Mouse (Mus musculus) midbrain, embryonic 10.5 days (tissue): ENCODE data around the gene Nrxn3. TPM values are rescaled to one million over a fixed set of nuclear protein-coding genes. Genes with fewer than 3 reads are reported as not detected.

Experiments
- DNase-seq: peaks from one replicate; pipeline ENCODE4 v3.0.0-alpha.2; 2017; ENCODE audit warnings: low spot score
- H3K27ac ChIP-seq: fragments of 300-500 bp; sonication (generic); replicated peaks from 2 replicates; pipeline ENCODE4 v1.5.1; 2016; ENCODE audit warnings: mild to moderate bottlenecking
- H3K27me3 ChIP-seq: fragments of 300-500 bp; sonication (generic); 2 replicates; pipeline ENCODE4 v1.6.1; 2016; ENCODE audit warnings: low read depth, mild to moderate bottlenecking; ENCODE audit not compliant: poor library complexity, severe bottlenecking
- H3K36me3 ChIP-seq: fragments of 300-500 bp; sonication (generic); 2 replicates; pipeline ENCODE4 v1.6.1; 2016; ENCODE audit warnings: mild to moderate bottlenecking, moderate library complexity
- H3K4me1 ChIP-seq: fragments of 300-500 bp; sonication (generic); 2 replicates; pipeline ENCODE4 v1.6.1; 2016
- H3K4me3 ChIP-seq: fragments of 300-500 bp; sonication (generic); 2 replicates; pipeline ENCODE4 v1.5.1; 2016; ENCODE audit warnings: mild to moderate bottlenecking, moderate library complexity
- H3K9me3 ChIP-seq: fragments of 300-500 bp; sonication (generic); replicated peaks from 2 replicates; pipeline ENCODE4 v1.6.1; 2016; ENCODE audit warnings: mild to moderate bottlenecking
- WGBS: fragments of 180-500 bp; shearing (Covaris S2); methylation state at CpG from one replicate; pipeline ENCODE4 v1.1.7; 2016; 5-methylcytosine and 5-hydroxymethylcytosine counted together
- polyA plus RNA-seq: library from polyadenylated mRNA; unstranded; fragments of >200 nt; fragmentation: Nextera tagmentation; extraction: Ambion mirVana; gene quantifications from 2 replicates; pipeline ENCODE4 v1.2.1, GENCODE M21; 2016

Nrxn3 gene
- polyA plus RNA-seq, 1 experiment from 2014 or later = 5.2 TPM

DNA sequence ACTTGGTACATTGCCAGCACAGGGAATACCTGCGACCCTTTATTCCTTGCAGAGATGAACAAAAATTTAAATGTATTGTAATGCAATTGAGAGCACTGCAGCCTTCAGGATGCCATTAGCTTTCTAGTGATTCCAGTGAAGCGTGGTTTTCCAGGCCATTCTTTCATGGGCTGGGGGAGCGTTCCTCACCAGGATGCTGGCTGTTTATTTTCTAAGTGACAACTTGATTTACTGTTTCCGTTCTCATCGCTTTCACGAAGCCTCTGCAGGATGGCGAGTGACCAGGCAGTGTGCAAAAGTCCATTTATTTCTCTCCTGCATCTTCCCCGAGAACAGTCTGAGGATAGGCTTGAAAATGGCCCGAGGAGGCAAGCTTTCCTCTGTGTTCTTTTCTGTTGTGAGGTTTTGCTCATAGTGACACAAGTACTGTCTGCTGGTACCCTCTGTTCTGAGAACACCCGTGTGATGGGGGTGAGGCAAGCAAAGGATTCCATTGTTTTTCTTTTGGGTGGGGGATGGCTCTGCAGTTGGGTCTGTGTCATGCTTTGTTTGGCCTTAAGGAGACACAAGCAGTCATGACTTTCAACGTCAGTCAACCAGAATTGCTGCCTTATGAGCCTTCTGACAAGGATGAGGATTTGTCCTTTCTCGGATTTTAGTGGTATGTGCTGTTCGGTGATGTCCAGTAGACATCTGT is 457.4 kb downstream of the Nrxn3 start:
- peaks cover 18% of the 10 kb centered on the region for H3K4me1 ChIP-seq
- H3K4me3 ChIP-seq = no peak overlapping the region
- DNase-seq = no peak
- no peaks in the 10 kb centered on the region for H3K36me3 ChIP-seq
- 72% methylated on average over 13 of the region's 13 CpGs for WGBS
- peak overlapping the region; percentile 61; the same call in 1 of the 2 replicates for H3K27ac ChIP-seq
- H3K9me3 ChIP-seq = no peaks in the 10 kb centered on the region
- H3K27me3 ChIP-seq = no peaks in the 10 kb centered on the region

DNA sequence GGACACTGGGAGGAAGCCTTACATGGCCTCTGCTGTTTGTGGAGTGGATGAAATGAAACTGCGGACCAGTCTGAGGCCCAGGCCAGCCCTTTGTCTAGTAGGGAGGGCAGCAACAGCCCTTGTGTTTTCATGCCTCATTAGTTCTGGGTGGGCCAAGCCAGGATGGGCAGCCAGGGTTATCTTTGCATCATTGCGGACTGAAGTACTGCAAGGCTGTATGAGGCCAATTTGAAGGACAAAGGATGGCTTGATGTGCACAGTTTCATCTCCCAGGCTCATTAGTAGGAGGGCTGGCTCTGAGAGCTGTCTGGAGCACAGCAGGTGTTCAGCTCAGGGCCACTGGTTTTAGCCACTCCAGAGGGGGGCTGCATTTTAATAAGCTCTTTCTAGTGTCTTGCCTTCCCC is 458.5 kb downstream of the Nrxn3 start:
- WGBS = 14% methylated on average over 2 of the region's 2 CpGs
- H3K36me3 ChIP-seq = no peaks in the 10 kb centered on the region
- no peak overlapping the region for H3K4me3 ChIP-seq
- DNase-seq = peak; percentile 20
- peak overlapping the region; percentile 61 for H3K27ac ChIP-seq
- H3K27me3 ChIP-seq = no peaks in the 10 kb centered on the region
- H3K4me1 ChIP-seq = peaks cover 18% of the 10 kb centered on the region
- no peaks in the 10 kb centered on the region for H3K9me3 ChIP-seq

DNA sequence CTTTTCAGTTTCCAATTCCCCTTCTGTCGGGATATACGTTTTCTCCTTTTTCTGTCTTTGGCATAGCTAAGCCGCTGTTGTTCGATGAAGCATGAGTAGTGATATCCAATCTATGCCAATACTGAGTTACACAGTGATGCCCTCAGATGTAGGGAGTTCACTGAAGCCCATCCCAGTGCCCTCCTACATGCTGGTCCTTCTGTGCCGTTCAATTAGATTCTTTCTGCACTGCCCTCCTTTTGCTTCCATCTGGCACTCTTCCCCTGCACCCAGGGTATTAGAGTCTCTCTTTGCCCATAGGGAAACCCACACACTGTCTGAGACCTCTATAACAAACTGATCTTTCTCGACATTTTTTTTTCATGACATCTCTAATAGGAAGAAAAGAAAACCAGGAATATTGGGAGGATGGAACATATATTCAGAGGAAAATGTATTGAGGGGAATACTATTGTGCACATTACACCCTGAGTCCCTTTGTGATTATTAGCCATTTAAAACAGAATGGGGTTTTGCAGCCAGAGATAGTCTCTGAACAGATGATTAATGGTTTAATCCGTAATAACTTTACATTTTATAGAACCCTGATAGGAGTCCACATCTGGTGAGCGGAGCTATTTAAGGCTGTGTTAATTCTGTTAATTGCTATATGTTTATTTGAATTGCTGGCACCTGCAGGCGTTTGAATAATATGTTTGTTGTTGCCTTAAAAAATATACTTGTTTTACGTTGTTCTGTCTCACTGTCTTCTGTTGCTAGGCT is 476.3 kb downstream of the Nrxn3 start:
- H3K4me1 ChIP-seq = no peaks in the 10 kb centered on the region
- no peak overlapping the region for H3K4me3 ChIP-seq
- H3K27me3 ChIP-seq = no peaks in the 10 kb centered on the region
- H3K9me3 ChIP-seq = no peaks in the 10 kb centered on the region
- H3K36me3 ChIP-seq = no peaks in the 10 kb centered on the region
- no peak for DNase-seq
- no peak overlapping the region for H3K27ac ChIP-seq
- 89% methylated on average over 10 of the region's 10 CpGs for WGBS

DNA sequence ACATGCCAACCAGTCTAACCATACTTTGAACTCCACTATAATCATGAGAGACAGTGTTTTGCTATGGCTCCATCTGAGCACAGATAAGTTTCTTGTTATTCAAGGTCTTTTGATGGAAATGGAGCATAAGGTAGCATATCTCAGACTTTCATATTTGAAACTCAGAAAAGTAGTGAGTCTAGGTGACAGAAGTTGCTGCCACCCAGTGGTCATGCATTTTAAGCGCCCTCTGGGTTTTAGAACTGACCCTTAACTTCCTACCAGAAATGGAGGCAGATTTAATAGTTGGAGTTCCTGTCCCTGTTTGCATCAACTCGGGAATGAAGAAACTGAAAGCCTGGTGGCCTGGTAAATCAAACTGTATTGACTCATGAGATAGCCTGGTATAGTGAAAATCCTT is 488.9 kb downstream of the Nrxn3 start:
- DNase-seq = no peak
- WGBS = 53% methylated on average over 2 of the region's 2 CpGs
- Histone ChIP-seq H3K27ac (no peak overlapping the region), H3K36me3 (no peaks in the 10 kb centered on the region), H3K27me3 (no peaks in the 10 kb centered on the region), H3K4me3 (no peak overlapping the region), H3K4me1 (no peaks in the 10 kb centered on the region), H3K9me3 (no peaks in the 10 kb centered on the region)

DNA sequence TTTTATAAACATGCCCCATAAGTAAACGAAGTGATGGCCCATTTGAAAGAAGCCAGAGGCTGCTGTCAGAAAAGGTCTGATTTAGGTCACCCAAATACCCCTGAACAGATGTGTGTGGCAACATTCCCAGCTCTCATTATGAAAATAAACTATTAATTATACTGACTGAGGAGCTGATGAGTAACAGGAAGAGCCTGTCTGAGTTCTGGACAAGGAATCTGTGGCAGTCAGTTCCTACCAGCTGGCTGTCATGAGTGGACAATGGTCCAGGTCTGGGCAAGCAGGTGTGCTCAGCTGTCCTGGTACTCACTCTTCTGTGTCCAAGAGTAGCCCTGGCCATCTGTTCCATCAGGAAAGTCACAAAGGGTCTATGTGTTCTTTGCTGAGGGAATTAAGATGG is 517.1 kb downstream of the Nrxn3 start:
- Histone ChIP-seq H3K36me3 (no peaks in the 10 kb centered on the region), H3K27ac (no peak overlapping the region), H3K9me3 (no peaks in the 10 kb centered on the region), H3K27me3 (no peaks in the 10 kb centered on the region), H3K4me3 (no peak overlapping the region), H3K4me1 (no peaks in the 10 kb centered on the region)
- 62% methylated on average over 1 of the region's 1 CpGs for WGBS
- no peak for DNase-seq

DNA sequence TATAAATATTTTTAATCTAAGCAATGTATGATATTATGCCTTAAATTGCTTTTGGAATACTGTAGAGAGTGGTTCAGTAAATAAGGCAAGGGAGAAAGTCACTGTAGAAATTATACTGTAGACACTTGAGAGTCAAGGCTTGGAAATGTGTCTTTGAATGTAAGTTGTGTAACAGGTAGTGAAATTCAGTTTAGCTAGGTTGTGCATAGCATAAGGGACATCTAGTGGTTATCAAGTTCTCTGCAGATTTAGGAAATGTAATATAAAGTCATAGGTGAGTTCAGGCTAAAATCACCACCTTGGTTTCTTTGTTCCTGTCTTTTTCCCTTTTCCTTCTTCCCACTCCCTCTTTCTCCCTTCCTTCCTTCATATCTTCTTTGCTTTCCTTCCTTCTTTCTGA is 518.9 kb downstream of the Nrxn3 start:
- no peak overlapping the region for H3K27ac ChIP-seq
- no peak for DNase-seq
- H3K4me3 ChIP-seq = no peak overlapping the region
- no peaks in the 10 kb centered on the region for H3K27me3 ChIP-seq
- H3K4me1 ChIP-seq = no peaks in the 10 kb centered on the region
- H3K9me3 ChIP-seq = no peaks in the 10 kb centered on the region
- H3K36me3 ChIP-seq = no peaks in the 10 kb centered on the region

DNA sequence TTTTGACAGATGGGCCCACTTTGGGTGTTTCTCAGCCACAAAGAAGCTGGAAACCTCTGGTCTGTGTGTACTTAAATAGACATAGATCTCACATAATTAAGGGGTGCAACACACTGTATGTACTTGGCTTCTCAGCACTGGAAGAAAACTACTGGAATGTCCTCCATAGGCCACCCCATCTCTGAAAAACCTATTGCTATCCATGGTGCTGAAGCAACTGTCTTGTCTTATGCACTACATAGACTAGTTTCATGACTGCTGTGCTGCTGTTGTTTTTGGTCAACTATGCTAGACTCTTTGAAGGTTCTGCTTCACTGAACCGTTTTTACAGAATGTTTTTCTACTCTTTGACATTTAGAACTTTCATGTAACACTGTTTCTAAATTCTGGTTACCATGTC is 519.8 kb downstream of the Nrxn3 start:
- DNase-seq = no peak
- no peaks in the 10 kb centered on the region for H3K27me3 ChIP-seq

DNA sequence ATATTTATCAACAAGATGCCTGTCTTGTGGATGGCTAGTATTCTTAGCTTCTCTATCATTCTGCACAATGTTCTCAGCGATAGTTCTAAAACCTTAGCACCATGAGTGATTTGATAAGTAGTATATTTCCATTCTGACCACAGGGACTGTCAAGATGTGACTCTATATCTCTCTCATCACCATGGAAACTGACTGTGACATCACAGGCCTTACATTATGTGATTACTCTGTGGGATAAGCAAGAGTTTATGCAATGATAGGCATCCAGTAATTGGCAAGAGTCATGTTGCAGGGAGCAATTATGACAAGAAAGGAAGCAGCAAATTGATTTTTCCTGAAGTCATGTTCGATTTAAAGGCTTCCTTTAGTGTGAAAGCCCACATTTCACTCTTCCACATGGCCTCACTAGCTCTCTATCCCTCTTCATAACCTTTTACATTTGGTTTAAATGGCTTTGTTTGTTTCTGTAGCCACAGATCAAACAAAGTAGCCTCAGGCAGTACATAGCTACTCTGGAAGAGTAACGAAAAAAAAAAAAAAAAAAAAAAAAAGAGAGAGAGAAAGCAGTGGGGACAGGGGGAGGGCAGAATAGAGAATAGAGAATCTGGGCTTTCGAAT is 532.7 kb downstream of the Nrxn3 start:
- Histone ChIP-seq H3K4me1 (peaks cover 5% of the 10 kb centered on the region), H3K27ac (no peak overlapping the region), H3K4me3 (no peak overlapping the region), H3K36me3 (no peaks in the 10 kb centered on the region), H3K27me3 (no peaks in the 10 kb centered on the region), H3K9me3 (no peaks in the 10 kb centered on the region; the same call in 1 of the 2 replicates)
- 75% methylated on average over 4 of the region's 4 CpGs for WGBS
- DNase-seq = no peak

More for the DNA sequence above, 519.8 kb downstream of the Nrxn3 start:
- no peak overlapping the region for H3K27ac ChIP-seq
- no peak overlapping the region for H3K4me3 ChIP-seq
- H3K36me3 ChIP-seq = no peaks in the 10 kb centered on the region
- 45% methylated on average over 1 of the region's 1 CpGs for WGBS
- no peaks in the 10 kb centered on the region for H3K4me1 ChIP-seq
- H3K9me3 ChIP-seq = no peaks in the 10 kb centered on the region

DNA sequence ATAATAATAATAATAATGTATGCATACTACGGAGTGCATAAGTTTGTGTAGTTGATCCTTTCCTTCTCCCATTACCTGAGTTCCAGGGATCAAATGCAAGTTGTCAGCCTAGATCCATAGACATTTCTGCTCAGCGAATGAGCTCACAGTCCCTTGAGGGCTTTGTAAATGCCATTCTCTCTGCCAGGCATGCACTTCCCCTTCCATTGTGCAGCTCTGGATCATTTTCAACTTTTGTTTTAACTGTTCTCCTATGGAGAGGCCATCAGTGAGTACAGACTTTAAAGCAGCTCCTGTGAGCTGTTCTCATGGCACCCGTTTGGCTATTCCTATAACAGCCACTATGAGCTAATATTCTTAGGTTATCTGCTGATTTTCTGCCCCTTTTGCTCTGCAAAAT is 536.2 kb downstream of the Nrxn3 start:
- Histone ChIP-seq H3K36me3 (no peaks in the 10 kb centered on the region), H3K4me1 (peaks cover 5% of the 10 kb centered on the region), H3K27me3 (no peaks in the 10 kb centered on the region), H3K27ac (no peak overlapping the region), H3K4me3 (no peak overlapping the region), H3K9me3 (no peaks in the 10 kb centered on the region; the same call in 1 of the 2 replicates)
- no peak for DNase-seq
- 85% methylated on average over 3 of the region's 3 CpGs for WGBS

DNA sequence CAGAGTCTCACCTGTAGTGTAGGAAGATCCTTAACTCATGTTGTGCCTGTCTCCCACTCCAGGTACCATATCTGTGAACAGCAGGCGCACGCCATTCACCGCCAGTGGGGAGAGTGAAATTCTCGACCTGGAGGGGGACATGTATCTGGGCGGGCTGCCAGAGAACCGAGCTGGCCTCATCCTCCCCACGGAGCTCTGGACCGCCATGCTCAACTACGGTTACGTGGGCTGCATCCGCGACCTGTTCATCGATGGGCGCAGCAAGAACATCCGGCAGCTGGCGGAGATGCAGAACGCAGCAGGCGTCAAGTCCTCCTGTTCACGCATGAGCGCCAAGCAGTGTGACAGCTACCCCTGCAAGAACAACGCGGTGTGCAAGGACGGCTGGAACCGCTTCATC is 537.4 kb downstream of the Nrxn3 start:
- no peaks in the 10 kb centered on the region for H3K36me3 ChIP-seq
- H3K4me1 ChIP-seq = peaks cover 5% of the 10 kb centered on the region
- no peaks in the 10 kb centered on the region; the same call in 1 of the 2 replicates for H3K9me3 ChIP-seq
- DNase-seq = no peak
- 90% methylated on average over 24 of the region's 24 CpGs for WGBS
- no peak overlapping the region for H3K27ac ChIP-seq
- H3K4me3 ChIP-seq = no peak overlapping the region
- H3K27me3 ChIP-seq = no peaks in the 10 kb centered on the region

DNA sequence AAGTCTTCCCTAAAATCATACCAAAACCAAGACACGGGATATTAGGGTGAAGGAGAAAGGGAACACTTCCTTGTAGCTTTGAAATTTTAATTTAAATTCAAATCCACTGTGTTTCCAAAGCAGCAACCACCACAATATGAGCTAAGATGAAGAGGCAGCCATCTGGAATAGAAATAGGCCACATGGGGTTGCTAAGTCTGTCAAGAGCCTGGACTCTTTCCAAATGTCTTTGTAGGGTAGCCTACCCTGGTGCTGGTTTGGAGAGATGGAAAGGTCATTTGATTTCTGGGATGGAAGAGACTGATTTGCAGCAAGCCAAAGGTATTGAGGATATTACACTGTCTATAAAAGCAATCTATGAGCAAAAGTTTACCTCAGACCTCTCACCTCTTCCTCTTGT is 539.6 kb downstream of the Nrxn3 start:
- 81% methylated on average over 1 of the region's 1 CpGs for whole genome bisulfite sequencing

DNA sequence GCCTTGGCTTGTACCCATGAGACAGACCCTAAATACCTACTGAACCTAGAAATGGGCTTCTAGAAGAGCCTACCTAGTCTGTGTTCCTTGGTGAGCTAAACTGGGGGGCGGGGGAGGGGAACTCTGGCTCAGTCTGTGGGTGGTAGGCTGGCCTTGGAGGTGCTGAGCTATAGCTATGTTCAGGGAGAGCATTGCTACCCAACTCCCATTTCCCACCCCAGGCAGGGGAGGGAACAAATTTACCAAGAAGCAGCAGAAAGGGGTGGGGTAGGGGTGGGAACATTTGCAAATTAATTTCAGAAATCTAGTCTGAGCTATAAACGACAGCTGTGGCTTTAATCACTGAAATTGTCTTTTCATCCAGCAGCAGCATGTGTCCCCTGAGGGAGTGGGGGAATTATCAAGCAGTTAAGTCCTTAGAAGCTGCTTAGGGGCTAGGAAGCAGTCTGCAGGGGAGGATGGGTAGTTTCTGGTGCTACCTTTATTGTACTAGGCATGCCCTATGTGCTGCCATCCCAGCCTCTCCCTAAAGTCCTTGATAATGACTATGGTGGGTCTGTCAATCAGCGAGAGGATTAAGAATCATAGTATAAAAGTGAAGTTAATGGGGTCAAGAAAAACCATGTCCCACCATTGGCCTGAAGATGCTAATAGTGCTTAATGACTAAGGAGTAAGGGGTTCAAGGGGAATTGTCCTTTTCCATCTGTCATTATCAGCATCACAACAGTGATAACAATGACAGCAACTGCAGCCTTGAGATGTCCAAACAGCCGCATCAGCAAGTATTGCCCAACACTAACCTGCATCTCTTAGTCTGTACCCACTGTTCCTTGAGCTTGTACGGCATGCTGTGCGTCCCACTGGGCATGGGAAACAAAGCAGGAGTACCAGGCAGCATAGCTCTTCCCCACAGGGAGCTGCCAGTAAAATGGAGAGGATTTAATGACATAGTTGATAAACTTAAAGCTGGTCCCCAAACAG is 560.0 kb downstream of the Nrxn3 start:
- Histone ChIP-seq H3K36me3 (no peaks in the 10 kb centered on the region), H3K27me3 (no peaks in the 10 kb centered on the region), H3K4me1 (peaks cover 9% of the 10 kb centered on the region), H3K4me3 (no peak overlapping the region), H3K27ac (no peak overlapping the region), H3K9me3 (no peaks in the 10 kb centered on the region)
- 66% methylated on average over 6 of the region's 6 CpGs for WGBS
- no peak for DNase-seq

More for the DNA sequence above, 539.6 kb downstream of the Nrxn3 start:
- H3K4me1 ChIP-seq = peaks cover 5% of the 10 kb centered on the region
- no peaks in the 10 kb centered on the region for H3K27me3 ChIP-seq
- no peaks in the 10 kb centered on the region for H3K36me3 ChIP-seq
- no peak overlapping the region for H3K4me3 ChIP-seq
- no peak for DNase-seq
- no peak overlapping the region for H3K27ac ChIP-seq
- no peaks in the 10 kb centered on the region; the same call in 1 of the 2 replicates for H3K9me3 ChIP-seq
